Mouse (Mus musculus) stomach, postnatal 0 days (tissue): ENCODE measurements around the gene Arfgap1. TPM values are rescaled to one million over a fixed set of nuclear protein-coding genes. Genes with fewer than 3 reads are reported as not detected.

ENCODE experiments used
- ATAC-seq: fragments of 200-750 bp; cut with Nextera tagmentation; 2 replicates; pipeline ENCODE4 v1.8.0; 2017; ENCODE audit not compliant: low FRiP score, low TSS enrichment
- DNase-seq: peaks from one replicate; pipeline ENCODE4 v3.0.0-alpha.2; 2016; ENCODE audit warnings: low spot score
- H3K27ac ChIP-seq: fragments of 300-500 bp; sonication (generic); replicated peaks from 2 replicates; pipeline ENCODE4 v1.5.1; 2014; ENCODE audit warnings: mild to moderate bottlenecking, control low read depth
- H3K27me3 ChIP-seq: fragments of 300-500 bp; sonication (generic); 2 replicates; pipeline ENCODE4 v1.6.1; 2014; ENCODE audit warnings: low read length; ENCODE audit not compliant: control insufficient read depth, insufficient read depth
- H3K36me3 ChIP-seq: fragments of 300-500 bp; sonication (generic); 2 replicates; pipeline ENCODE4 v1.6.1; 2014; ENCODE audit warnings: low read length, mixed read lengths; ENCODE audit not compliant: control insufficient read depth, insufficient read depth
- H3K4me1 ChIP-seq: fragments of 300-500 bp; sonication (generic); replicated peaks from 2 replicates; pipeline ENCODE4 v1.6.1; 2014; ENCODE audit warnings: antibody characterized with exemption; ENCODE audit not compliant: control insufficient read depth, insufficient read depth
- H3K4me2 ChIP-seq: fragments of 300-500 bp; sonication (generic); replicated peaks from 2 replicates; pipeline ENCODE4 v1.6.1; 2014; ENCODE audit warnings: low read depth, mild to moderate bottlenecking, control low read depth, moderate library complexity
- H3K4me3 ChIP-seq: fragments of 300-500 bp; sonication (generic); 2 replicates; pipeline ENCODE4 v1.5.1; 2014; ENCODE audit warnings: low read depth, low read length, control low read depth
- H3K9ac ChIP-seq: fragments of 300-500 bp; sonication (generic); 2 replicates; pipeline ENCODE4 v1.6.1; 2014; ENCODE audit warnings: mild to moderate bottlenecking, low read length, control low read depth, mixed read lengths
- H3K9me3 ChIP-seq: fragments of 300-500 bp; sonication (generic); 2 replicates; pipeline ENCODE4 v1.6.1; 2016; ENCODE audit warnings: low read length; ENCODE audit not compliant: control insufficient read depth
- CTCF ChIP-seq: IDR thresholded peaks from 2 replicates; pipeline ENCODE4 v1.5.1; 2016; ENCODE audit warnings: antibody characterized with exemption, low read depth, mild to moderate bottlenecking, moderate library complexity
- EP300 ChIP-seq: optimal IDR thresholded peaks from 2 replicates; pipeline ENCODE3; 2016; ENCODE audit warnings: antibody characterized with exemption
- WGBS: fragments of 180-500 bp; shearing (Covaris S2); extraction: QIAGEN DNeasy Blood & Tissue Kit; methylation state at CpG from one replicate; pipeline ENCODE4 v1.1.7; 2014; 5-methylcytosine and 5-hydroxymethylcytosine counted together
- polyA plus RNA-seq: library from polyadenylated mRNA; unstranded; fragments of >200 nt; fragmentation: Nextera tagmentation; extraction: Ambion mirVana; gene quantifications from 2 replicates; pipeline ENCODE4 v1.2.1, GENCODE M21; 2015

The Arfgap1 gene
- polyA plus RNA-seq, 1 experiment from 2014 or later: 45.1 TPM

DNA sequence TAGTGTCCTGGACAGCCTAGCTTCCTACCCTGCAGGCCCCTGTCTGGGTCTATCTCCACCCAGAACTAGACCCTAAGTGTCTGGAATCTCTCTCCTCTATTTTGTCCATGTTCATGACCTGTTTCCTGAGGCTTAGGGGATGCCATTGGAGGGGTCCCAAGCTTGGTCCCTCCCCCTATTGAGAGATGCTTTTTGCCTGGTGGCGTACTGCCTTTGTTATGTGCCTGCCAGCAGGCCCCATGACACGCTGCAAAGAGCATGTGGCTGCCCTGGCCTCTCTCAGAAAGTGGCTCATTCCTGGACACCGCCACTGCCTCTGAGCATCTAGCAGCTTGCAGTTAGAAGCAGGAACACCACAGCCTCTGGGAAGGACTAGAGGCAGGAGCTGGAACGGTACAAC, 38.3 kb upstream of the Arfgap1 start, which contains the start of gene Birc7:
Birc7 (plus strand) TSS at position 301 of the 400 bp plus-strand sequence.
- no peaks in the 10 kb centered on the region for H3K4me1 ChIP-seq
- H3K4me3 ChIP-seq: no peak within 1 kb of the TSS
- H3K9me3 ChIP-seq: no peaks in the 10 kb centered on the region
- no peak for ATAC-seq
- no peak within 1 kb of the TSS for H3K9ac ChIP-seq
- TF ChIP-seq CTCF (no peak), EP300 (no peak)
- no peak for DNase-seq
- WGBS: 58% methylated on average over 4 of the region's 4 CpGs
- H3K4me2 ChIP-seq: no peak within 1 kb of the TSS
- no peak within 1 kb of the TSS for H3K27ac ChIP-seq
- H3K27me3 ChIP-seq: no peaks in the 10 kb centered on the region
- H3K36me3 ChIP-seq: no peaks in the 10 kb centered on the region

- Histone ChIP-seq H3K27ac (no peak overlapping the region), H3K4me3 (no peak overlapping the region), H3K4me2 (no peak overlapping the region), H3K36me3 (no peaks in the 10 kb centered on the region), H3K27me3 (no peaks in the 10 kb centered on the region), H3K9me3 (no peaks in the 10 kb centered on the region), H3K4me1 (no peaks in the 10 kb centered on the region), H3K9ac (no peak overlapping the region)
- 85% methylated on average over 1 of the region's 1 CpGs for WGBS
- no peak for TF ChIP-seq CTCF
- TF ChIP-seq EP300: no peak
- ATAC-seq (no peak), DNase-seq (no peak)
Observed at GRCm38 (mm10) chr2:180932418-180932817, 34.6 kb upstream of the Arfgap1 start.

GRCm38 (mm10) chr2:180940187-180940586, 26.8 kb upstream of the Arfgap1 start:
- no peak overlapping the region for H3K9ac ChIP-seq
- DNase-seq (no peak), ATAC-seq (no peak)

GRCm38 (mm10) chr2:180941869-180942268, 25.2 kb upstream of the Arfgap1 start:
- no peak for DNase-seq
- H3K9ac ChIP-seq: no peak overlapping the region
- H3K27me3 ChIP-seq: no peaks in the 10 kb centered on the region
- no peak overlapping the region for H3K4me3 ChIP-seq
- H3K4me1 ChIP-seq: no peaks in the 10 kb centered on the region
- no peaks in the 10 kb centered on the region for H3K36me3 ChIP-seq
- no peak overlapping the region for H3K27ac ChIP-seq
- ATAC-seq: no peak
- H3K4me2 ChIP-seq: no peak overlapping the region
- TF ChIP-seq CTCF (no peak), EP300 (no peak)
- H3K9me3 ChIP-seq: no peaks in the 10 kb centered on the region

More at GRCm38 (mm10) chr2:180940187-180940586, 26.8 kb upstream of the Arfgap1 start:
- Histone ChIP-seq H3K4me3 (no peak overlapping the region), H3K36me3 (no peaks in the 10 kb centered on the region), H3K27me3 (no peaks in the 10 kb centered on the region), H3K4me1 (no peaks in the 10 kb centered on the region), H3K9me3 (no peaks in the 10 kb centered on the region), H3K27ac (no peak overlapping the region), H3K4me2 (no peak overlapping the region)
- no peak for TF ChIP-seq EP300
- TF ChIP-seq CTCF: no peak

- no peaks in the 10 kb centered on the region for H3K9me3 ChIP-seq
- no peak overlapping the region for H3K9ac ChIP-seq
- no peaks in the 10 kb centered on the region for H3K36me3 ChIP-seq
- peaks cover 2% of the 10 kb centered on the region; the same call in 1 of the 2 replicates for H3K4me1 ChIP-seq
- ATAC-seq: no peak
- TF ChIP-seq CTCF: no peak
- TF ChIP-seq EP300: no peak
- H3K27me3 ChIP-seq: no peaks in the 10 kb centered on the region
- H3K27ac ChIP-seq: no peak overlapping the region
- no peak for DNase-seq
- WGBS: 19% methylated on average over 1 of the region's 1 CpGs
- H3K4me3 ChIP-seq: no peak overlapping the region
- no peak overlapping the region for H3K4me2 ChIP-seq
Observed at GRCm38 (mm10) chr2:180949947-180950346, 17.1 kb upstream of the Arfgap1 start.

DNA sequence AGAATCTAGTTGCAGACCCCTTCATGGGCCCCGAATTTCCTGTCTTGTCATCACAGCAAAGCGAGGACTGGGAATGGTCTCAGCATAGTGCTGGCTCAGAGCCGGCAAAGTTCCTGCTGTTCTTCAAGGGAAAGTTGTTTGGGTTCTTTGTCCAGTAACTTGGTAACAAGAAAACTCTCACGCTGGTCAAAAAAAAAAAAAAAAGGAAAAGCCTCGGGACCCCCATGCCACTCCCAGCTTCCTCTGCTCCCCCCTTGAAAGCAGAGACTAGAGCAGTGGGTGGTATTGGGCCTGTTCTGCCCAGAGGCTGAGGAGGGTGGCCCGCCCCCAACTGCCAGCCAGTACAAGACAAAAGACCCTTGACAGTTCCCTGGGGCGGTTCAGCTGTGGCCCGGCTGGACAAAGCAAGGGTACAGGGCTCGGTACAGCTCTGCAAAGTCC, 14.3 kb upstream of the Arfgap1 start:
- H3K4me1 ChIP-seq: peaks cover 4% of the 10 kb centered on the region; the same call in 1 of the 2 replicates
- WGBS: 24% methylated on average over 9 of the region's 9 CpGs
- TF ChIP-seq CTCF: no peak
- no peak for TF ChIP-seq EP300
- H3K9ac ChIP-seq: 0 out of 2 replicates have a peak overlapping the region, but pooled peaks have one; percentile 4
- DNase-seq: no peak
- ATAC-seq: no peak
- no peaks in the 10 kb centered on the region for H3K36me3 ChIP-seq
- H3K27me3 ChIP-seq: no peaks in the 10 kb centered on the region
- 0 out of 2 replicates have a peak overlapping the region, but pooled peaks have one; percentile 56 for H3K27ac ChIP-seq
- no peaks in the 10 kb centered on the region for H3K9me3 ChIP-seq
- H3K4me2 ChIP-seq: peak overlapping the region; percentile 82
- H3K4me3 ChIP-seq: peak overlapping the region; percentile 51
